8 mouse cellular contexts compared by ENCODE assay signal in the genomic region with DNA sequence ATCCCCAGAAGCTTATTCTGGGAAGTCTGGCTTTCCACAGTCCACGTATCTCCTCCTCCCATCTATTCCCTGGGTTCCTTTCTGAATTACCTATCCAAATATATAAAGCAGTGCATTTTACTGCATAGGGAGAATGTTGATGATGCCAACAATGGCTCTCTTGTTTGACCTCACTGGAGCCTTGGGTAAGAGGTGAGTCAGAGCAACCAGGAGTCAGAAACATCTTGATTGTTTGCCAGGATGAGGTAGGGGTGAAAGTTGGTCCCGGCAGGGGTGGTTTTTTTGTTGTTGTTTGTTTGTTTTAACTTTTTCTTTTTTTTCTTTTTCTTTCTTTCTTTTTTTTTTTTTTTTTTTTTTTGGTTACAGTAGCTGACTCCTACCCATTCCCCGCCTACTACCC. TPM values are rescaled to one million over a fixed set of nuclear protein-coding genes. Genes with fewer than 3 reads are reported as not detected.
DNase-seq lines count a peak whose midpoint lies in the region; ATAC-seq and TF ChIP-seq lines count a peak whose summit lies in the region.

A gene (plus strand): TSS at position 216 of the 400 bp plus-strand sequence.

- 0 out of 2 replicates have a peak, but pooled peaks cover under 1% of the 10 kb centered on the region for H3K36me3 ChIP-seq in heart, postnatal 0 days (replicated peaks; ENCODE audit: control insufficient read depth, insufficient read depth, low read length)
- no peaks in the 10 kb centered on the region for H3K36me3 ChIP-seq in limb, embryonic 10.5 days
- no peaks in the 10 kb centered on the region for H3K36me3 ChIP-seq in midbrain, postnatal 0 days (ENCODE audit: insufficient read depth, low read length)

- TF ChIP-seq CTCF in cerebellum, adult 2 months (IDR thresholded peaks at IDR 0.05; ENCODE audit: borderline replicate concordance, insufficient read depth, low read depth, low read length) = no peak
- no peak for TF ChIP-seq CTCF in heart, postnatal 0 days (IDR thresholded peaks at IDR 0.05; ENCODE audit: low read depth)
- no peak for TF ChIP-seq CTCF in midbrain, postnatal 0 days (IDR thresholded peaks at IDR 0.05)

- H3K4me2 ChIP-seq in heart, postnatal 0 days (ENCODE audit: low read depth, low read length) = peak within 1 kb of the TSS; percentile 51
- peak within 1 kb of the TSS; percentile 42 for H3K4me2 ChIP-seq in midbrain, postnatal 0 days (ENCODE audit: low read depth, low read length, poor library complexity, severe bottlenecking)

- peak within 1 kb of the TSS; percentile 80 for H3K4me3 ChIP-seq in cerebellum, adult 2 months (replicated peaks; ENCODE audit: insufficient read depth, low read depth, low read length)
- peak within 1 kb of the TSS; percentile 75 for H3K4me3 ChIP-seq in heart, postnatal 0 days (ENCODE audit: low read depth, low read length)
- H3K4me3 ChIP-seq in limb, embryonic 10.5 days = peak within 1 kb of the TSS; percentile 64
- peak within 1 kb of the TSS; percentile 30 for H3K4me3 ChIP-seq in midbrain, postnatal 0 days (ENCODE audit: low read depth, low read length)

- ATAC-seq in heart, postnatal 0 days (ENCODE audit: insufficient read depth, low read depth) = no peak
- ATAC-seq in midbrain, postnatal 0 days (ENCODE audit: low FRiP score) = no peak

- H3K4me1 ChIP-seq in cerebellum, adult 2 months (ENCODE audit: control insufficient read depth, insufficient read depth, low read length) = peaks cover 2% of the 10 kb centered on the region; the same call in 1 of the 2 replicates
- H3K4me1 ChIP-seq in heart, postnatal 0 days (ENCODE audit: control insufficient read depth, insufficient read depth) = 0 out of 2 replicates have a peak, but pooled peaks cover 5% of the 10 kb centered on the region
- no peaks in the 10 kb centered on the region for H3K4me1 ChIP-seq in limb, embryonic 10.5 days
- H3K4me1 ChIP-seq in midbrain, postnatal 0 days (ENCODE audit: insufficient read depth, low read length) = no peaks in the 10 kb centered on the region

- TF ChIP-seq EP300 in heart, postnatal 0 days (IDR thresholded peaks at IDR 0.05; ENCODE audit: low read depth) = no peak

- TF ChIP-seq POLR2A in cerebellum, adult 2 months (IDR thresholded peaks at IDR 0.05; ENCODE audit: borderline replicate concordance, insufficient read depth, low read length) = no peak

- no peaks in the 10 kb centered on the region for H3K27me3 ChIP-seq in cerebellum, adult 2 months (ENCODE audit: control insufficient read depth, insufficient read depth, low read length)
- H3K27me3 ChIP-seq in heart, postnatal 0 days (ENCODE audit: control insufficient read depth, insufficient read depth, low read length) = no peaks in the 10 kb centered on the region
- peaks cover 47% of the 10 kb centered on the region for H3K27me3 ChIP-seq in limb, embryonic 10.5 days (ENCODE audit: low read depth, poor library complexity, severe bottlenecking)
- H3K27me3 ChIP-seq in midbrain, postnatal 0 days (ENCODE audit: insufficient read depth, low read length) = no peaks in the 10 kb centered on the region

- peak within 1 kb of the TSS; percentile 75 for H3K9ac ChIP-seq in heart, postnatal 0 days (replicated peaks; ENCODE audit: low read depth, low read length)
- peak within 1 kb of the TSS; percentile 42; the same call in 1 of the 2 replicates for H3K9ac ChIP-seq in midbrain, postnatal 0 days (replicated peaks; ENCODE audit: low read length, poor library complexity, severe bottlenecking)

- WGBS in cerebellum, adult 2 months = 66% methylated on average over 3 of the region's 3 CpGs
- 67% methylated on average over 3 of the region's 3 CpGs for WGBS in heart, postnatal 0 days
- 79% methylated on average over 3 of the region's 3 CpGs for WGBS in limb, embryonic 10.5 days
- WGBS in midbrain, postnatal 0 days = 73% methylated on average over 3 of the region's 3 CpGs

- peak in 1 of 2 experiments; percentile 8 for DNase-seq in cerebellum, adult 2 months
- no peak for DNase-seq in cerebellum, postnatal 36 days
- no peak for DNase-seq in urinary bladder, adult 2 months (ENCODE audit: low spot score)
- no peak for DNase-seq in urinary bladder, postnatal 4 days (ENCODE audit: low spot score in 2 of 2)
- DNase-seq in heart, postnatal 0 days (ENCODE audit: low spot score) = no peak
- no peak for DNase-seq in limb, embryonic 10.5 days (ENCODE audit: low spot score)
- no peak for DNase-seq in midbrain, postnatal 0 days (ENCODE audit: low spot score)
- no peak for DNase-seq in ovary, postnatal 36 days (ENCODE audit: low spot score)

- 0 out of 2 replicates have a peak within 1 kb of the TSS, but pooled peaks have one; percentile 56 for H3K27ac ChIP-seq in cerebellum, adult 2 months (ENCODE audit: insufficient read depth, low read length)
- H3K27ac ChIP-seq in heart, postnatal 0 days (ENCODE audit: low read depth) = peak within 1 kb of the TSS; percentile 98
- H3K27ac ChIP-seq in limb, embryonic 10.5 days = peak within 1 kb of the TSS; percentile 90
- H3K27ac ChIP-seq in midbrain, postnatal 0 days (ENCODE audit: low read depth, low read length) = peak within 1 kb of the TSS; percentile 47; the same call in 1 of the 2 replicates

- no peaks in the 10 kb centered on the region for H3K9me3 ChIP-seq in heart, postnatal 0 days (replicated peaks; ENCODE audit: control insufficient read depth, low read length)
- H3K9me3 ChIP-seq in limb, embryonic 10.5 days (replicated peaks) = no peaks in the 10 kb centered on the region
- no peaks in the 10 kb centered on the region for H3K9me3 ChIP-seq in midbrain, postnatal 0 days (ENCODE audit: low read length)

RNA-seq across cellular contexts. Expression of the gene that starts here (rescaled TPM):
- polyA plus RNA-seq in cerebellum, adult 2 months (2012; rRNA removed) = 22.0 and 23.6 TPM in 2 replicates
- 27.2 and 31.5 TPM in 2 replicates for polyA plus RNA-seq in urinary bladder, adult 2 months (2012; rRNA removed)
- 22.5 and 48.4 TPM in 2 replicates for total RNA-seq in heart, postnatal 0 days (2014; rRNA removed; ENCODE audit: low replicate concordance)
- 14.5 and 15.9 TPM in 2 replicates for polyA plus RNA-seq in heart, postnatal 0 days (2015; fragmentation: Nextera tagmentation; extraction: Ambion mirVana)
- polyA plus RNA-seq in limb, embryonic 10.5 days (2016; fragmentation: Nextera tagmentation; extraction: Ambion mirVana) = 15.2 and 15.6 TPM in 2 replicates
- total RNA-seq in midbrain, postnatal 0 days (2014; rRNA removed) = 26.6 and 33.3 TPM in 2 replicates
- 12.3 and 13.5 TPM in 2 replicates for polyA plus RNA-seq in midbrain, postnatal 0 days (2015; fragmentation: Nextera tagmentation; extraction: Ambion mirVana)

Comparison
In these comparisons a context has a peak if more than half of its experiments do, and no peak if none do; other contexts are left out.
1. H3K27ac ChIP-seq: peak in every context shown above with its lines; median percentile 98 in heart, postnatal 0 days; 90 in limb, embryonic 10.5 days; 56 in cerebellum, adult 2 months; 47 in midbrain, postnatal 0 days.
2. H3K4me3 ChIP-seq: peak in every context shown above with its lines; median percentile 80 in cerebellum, adult 2 months; 75 in heart, postnatal 0 days; 64 in limb, embryonic 10.5 days; 30 in midbrain, postnatal 0 days.